Mouse (Mus musculus): ENCODE data around the gene Dync2h1.
"Not testable (repeated sequence)": the region's sequence is repeated elsewhere in the genome, so short reads cannot be mapped to it uniquely, and the experiment has no call there.

Dync2h1 gene

DNA sequence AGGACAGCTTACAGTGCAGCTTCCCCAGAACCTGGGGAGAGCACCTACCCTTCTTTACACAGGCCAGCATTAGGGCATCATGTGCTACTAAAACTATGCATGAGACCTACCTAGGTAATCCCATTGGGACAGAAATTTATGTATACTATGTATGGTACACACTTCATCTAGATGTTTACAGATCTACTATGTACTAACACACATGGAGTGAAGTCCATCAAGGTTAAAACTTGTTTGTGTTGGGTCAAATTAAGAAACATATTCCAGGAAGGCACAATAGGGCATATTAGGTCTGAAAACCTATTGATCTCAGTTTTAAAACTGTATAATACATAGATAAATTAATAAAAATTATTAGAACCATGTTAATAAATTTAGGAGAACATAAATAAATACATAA lies 168.6 kb downstream of the Dync2h1 start:
- DNase-seq (ENCODE audit: extremely low spot score) = no peak

DNA sequence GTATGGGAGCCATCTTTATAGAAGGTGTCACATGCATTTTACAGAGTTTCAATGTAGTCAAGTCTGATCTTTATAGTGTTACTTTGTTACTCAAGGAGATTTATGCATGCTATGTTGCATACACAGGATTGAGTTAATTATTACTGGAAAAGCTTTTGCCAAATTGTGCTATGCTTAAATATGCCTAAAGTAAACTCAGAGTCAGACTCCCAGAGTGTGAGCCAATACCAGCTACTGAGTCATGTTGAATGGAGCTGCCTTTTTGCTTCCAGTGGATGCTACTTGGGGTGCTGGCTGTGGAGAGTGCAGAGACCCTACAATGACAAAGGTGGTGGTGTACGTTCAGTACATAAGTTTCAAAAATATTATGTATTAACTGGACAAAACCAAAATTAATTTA lies 169.5 kb downstream of the Dync2h1 start:
- DNase-seq (ENCODE audit: extremely low spot score) = no peak

DNA sequence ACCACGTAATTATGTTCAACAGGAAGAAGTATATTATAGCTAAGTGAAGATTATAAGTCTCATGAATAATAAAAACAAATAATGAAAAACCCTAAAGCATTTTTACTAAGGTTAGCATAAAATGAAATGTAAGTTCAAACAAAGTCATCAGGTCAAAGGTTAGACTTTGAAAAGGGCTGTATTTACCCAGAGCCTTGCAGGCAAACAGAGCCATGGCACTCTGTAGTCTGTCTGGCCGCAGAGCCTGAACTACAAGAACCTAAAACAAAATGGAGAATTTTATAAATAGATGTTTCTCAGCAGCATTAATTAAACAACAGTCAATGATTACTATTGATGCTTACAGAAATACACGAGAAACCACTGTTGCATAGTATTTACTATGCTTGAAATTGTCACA lies 174.5 kb downstream of the Dync2h1 start:
- DNase-seq (ENCODE audit: extremely low spot score) = no peak

DNA sequence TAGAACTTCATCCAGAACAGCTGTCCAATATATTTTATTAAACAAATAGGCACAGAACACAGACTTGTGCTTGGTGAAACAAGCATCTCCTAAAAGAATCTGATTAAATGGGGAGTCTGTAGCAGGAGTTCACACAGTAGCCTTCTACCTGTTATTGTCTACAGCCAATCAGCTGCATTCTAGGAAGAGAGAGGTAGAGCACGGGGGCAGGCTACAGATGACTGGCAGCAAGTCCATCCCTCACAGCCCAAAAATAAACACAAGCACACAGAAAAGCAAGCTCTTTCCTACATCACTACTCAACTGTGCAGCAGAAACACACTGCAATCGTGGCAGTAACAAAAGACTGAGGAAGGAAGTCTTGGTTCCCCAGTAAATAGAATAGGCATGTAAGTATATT lies 189.4 kb downstream of the Dync2h1 start:
- no peak for DNase-seq (ENCODE audit: extremely low spot score)

DNA sequence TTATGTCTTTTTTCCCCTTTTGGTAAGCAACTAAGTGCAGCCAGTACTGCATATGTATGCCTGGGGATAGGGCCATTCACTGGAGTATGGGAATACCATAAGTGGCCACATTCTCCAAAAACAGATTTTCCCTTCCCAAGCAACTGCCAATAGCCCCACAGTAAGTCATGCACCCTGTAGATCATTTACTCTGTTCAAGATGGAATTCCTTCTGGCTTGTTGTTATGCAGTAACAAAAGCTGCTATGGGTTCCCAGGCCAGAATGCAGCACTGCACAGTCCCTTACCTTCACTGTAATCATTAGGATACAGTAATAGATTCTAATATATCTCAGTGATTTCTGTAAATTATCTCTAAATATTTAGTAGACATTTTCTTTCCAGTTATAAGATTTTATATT lies 190.0 kb downstream of the Dync2h1 start:
- DNase-seq (ENCODE audit: extremely low spot score) = no peak

DNA sequence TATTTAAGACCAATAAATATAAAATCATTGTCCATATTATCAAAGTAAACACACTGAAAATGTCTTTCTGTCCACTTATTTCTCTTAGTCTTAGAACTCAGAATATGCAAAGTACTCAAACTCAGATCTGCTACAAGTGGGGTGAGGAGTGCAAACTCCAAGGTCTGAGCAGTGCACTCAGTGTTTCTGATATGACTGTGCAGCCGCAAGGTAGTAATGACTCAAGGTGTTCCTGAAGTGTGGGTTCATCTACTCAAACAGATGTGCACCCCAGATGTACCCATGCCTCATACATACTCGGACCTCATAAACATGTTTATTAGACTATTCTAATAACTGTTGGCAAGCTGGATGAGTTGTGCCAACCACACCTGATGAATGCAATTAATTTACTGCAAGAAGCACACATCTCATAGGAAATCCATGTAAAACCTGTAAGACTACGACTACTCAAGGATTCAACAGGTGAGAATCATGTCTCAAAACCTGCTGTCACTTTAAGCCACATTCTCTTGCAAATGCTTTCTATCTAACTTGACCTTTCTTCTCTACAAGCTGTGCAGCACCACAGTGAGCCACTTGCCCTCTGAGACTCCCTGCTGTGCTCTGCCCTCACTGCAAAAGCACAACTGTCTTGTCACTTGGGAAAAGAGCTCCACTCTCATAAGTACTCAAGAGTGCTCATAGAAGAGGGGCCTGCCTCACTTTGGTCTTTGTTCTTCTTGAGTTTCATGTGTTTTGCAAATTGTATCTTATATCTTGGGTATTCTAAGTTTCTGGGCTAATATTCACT lies 195.2 kb downstream of the Dync2h1 start:
- no peak for DNase-seq (ENCODE audit: extremely low spot score)

DNA sequence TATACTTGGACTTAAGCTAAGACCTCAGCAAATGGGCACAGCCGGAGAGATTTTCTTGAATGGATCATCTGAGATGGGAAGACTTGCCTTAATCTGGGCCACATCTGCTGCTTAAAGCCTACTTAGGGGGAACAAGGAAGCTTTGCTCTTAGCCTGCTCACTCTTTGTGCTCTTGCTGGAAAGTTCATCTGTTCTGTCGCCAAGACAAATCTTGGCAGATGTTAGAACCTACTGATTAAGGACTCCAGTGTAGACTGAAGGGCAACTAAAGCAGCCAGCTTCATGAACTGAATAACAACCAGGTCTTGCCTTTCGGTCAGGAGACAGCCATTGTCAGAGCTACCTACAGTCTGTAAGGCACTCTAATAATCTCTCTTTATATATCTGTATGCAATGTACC lies 198.1 kb downstream of the Dync2h1 start:
- DNase-seq (ENCODE audit: extremely low spot score) = no peak

DNA sequence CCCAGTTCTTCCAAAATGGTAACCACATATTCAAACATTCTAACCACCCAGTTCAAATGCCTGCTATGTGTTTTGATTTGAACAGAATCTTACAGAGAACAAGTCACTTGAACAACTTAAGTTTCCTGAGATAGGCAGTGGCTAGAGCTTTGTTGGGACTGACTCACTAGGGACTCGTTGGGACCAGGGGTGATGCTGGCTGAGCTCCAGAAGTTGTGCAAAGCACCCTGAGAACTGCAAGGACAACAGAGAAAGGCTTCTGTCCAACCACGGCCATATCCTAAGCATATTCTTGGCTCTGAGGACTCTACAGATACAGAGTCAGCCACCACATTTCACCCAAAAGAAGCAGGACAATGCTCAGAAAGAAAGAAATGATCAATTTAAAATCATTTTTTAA lies 215.1 kb downstream of the Dync2h1 start:
- DNase-seq (ENCODE audit: extremely low spot score) = no peak

DNA sequence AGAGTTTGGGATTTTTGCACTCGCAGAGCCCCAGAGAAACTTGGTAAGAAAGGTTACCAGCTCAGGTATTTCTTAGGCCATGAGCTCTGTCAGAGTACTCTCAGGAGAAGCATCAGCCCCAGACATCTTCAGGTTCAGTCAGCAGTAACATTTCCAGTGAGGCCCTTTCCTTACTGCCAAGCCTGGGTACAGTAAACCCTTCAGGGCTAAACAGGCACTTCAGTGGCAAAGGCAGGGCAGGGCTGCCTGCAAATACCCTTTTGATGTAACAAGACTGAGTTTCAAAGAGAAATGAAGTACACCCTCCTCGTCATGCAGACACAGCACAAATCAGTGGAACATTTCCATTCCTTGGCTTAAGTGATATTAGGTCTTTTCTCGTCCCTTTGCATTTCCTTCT lies 219.2 kb downstream of the Dync2h1 start:
- DNase-seq (ENCODE audit: extremely low spot score) = no peak

DNA sequence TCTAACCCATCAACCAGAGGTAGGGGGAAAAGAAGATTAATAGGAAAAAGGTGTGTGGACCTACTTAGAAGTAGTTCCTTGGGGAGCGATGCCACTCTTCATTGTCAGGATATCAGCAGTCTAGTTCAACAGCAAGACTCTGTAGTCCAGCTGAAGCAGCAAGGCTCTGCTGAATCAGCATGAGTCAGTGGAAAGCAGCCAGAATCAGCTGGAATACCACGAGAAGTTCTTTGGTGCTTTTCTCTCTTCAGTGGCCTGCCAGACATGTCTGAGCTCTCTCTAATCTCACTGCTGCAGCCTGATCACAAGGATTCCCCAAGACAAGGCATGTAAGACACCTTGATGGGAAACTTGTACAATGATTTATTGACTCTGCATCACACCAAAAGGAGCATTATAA lies 225.9 kb downstream of the Dync2h1 start:
- DNase-seq (ENCODE audit: extremely low spot score) = no peak

DNA sequence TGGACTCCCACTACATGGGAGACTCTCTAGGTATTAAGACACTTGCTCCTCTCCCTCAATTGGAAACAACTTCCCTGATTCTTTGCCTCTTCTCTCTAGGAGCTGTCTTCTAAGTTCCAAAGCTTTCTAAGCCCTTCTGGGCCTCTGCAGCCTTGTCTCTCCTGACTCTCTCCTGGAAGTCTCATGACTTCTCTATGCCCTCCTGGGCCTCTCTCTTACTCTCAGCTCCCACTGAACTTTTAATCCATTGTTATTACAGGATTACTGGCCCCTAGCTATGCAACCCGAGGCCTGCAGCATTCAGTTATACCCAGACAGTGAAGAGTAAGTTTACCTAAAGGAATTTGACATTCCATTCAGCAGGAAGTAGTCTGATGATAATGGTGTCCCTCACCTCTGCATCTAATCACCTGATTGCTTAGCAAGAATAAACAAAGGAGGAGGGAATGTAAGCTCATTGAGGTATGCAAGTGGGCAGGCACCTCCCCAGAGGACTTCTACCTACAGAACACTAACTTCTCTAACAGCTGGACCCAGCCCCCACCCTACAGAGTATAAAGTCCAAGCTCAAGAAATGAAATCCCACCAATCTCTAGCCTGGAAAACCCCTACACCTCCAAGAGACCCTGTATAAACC lies 256.7 kb downstream of the Dync2h1 start:
- no peak for DNase-seq (ENCODE audit: extremely low spot score)

DNA sequence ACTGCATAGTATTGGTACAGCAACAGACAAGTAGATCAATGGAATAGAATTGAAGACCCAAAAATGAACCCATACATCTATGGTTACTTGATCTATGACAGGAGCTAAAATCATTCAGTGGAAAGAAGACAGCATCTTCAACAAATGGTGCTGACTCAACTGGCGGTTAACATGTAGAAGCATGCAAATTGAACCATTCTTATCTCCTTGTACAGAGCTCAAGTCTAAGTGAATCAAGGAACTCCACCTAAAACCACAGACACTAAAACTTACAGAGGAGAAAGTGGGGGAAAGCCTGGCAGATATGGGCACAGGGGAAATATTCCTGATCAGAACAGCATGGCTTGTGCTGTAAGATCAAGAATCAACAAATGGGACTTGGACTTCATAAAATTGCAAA lies 270.8 kb downstream of the Dync2h1 start:
- no peak for DNase-seq (ENCODE audit: extremely low spot score)

DNA sequence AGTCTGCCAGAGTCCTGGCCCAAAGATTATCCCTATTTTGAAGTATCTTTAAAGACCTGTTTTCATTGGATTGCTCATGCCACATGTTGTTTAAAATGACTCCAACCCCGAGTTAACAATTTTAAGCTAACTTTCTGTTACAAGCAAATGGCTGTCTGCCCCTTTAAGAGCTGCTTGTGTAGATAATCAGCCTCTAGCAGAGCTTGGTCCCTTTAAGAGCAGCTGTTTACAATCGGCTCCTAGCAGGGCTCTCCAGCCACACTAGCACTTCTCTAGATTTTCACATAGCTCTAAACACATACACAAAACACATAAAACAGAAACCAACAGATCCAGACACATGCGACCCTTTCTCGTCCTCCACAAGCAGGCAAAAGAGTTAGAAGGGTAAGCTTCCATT lies 273.7 kb downstream of the Dync2h1 start:
- DNase-seq (ENCODE audit: extremely low spot score) = not testable (repeated sequence)

DNA sequence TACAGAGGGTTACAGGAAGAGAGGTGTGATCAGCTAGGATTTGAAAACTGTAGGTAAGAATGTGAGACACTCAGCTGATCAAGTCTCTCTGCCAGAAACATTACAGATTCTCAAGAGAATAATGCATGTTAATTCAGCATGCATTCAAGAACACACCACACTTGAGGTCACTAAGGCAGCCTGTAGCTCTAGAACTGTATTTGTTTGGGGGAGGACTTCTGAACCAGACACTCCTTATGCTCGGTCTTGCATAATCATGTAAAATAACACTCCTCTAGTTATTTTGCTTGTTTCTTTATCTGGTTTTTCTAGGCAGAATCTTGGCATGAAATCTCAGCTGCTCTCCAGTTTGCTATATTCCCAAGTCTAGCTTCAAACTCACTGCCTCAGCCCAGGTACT lies 282.6 kb downstream of the Dync2h1 start:
- no peak for DNase-seq (ENCODE audit: extremely low spot score)

DNA sequence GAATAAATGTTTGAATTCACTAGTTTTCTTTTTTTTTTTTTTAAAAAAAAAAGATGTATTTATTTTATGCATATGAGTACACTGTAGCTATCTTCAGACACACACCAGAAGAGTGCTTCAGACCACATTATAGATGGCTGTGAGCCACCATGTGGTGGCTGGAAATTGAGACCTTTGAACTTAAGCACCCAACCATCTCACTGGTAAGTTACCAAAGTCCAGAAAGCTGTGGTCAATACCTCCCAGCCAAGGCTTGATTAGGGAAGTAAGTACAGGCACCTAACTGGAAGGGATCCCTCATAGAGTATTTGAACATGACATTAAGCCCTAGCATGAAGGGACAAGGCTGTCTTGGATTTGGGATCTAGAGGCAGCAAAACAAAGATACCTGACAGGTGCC lies 292.9 kb downstream of the Dync2h1 start:
- no peak for DNase-seq (ENCODE audit: extremely low spot score)

DNA sequence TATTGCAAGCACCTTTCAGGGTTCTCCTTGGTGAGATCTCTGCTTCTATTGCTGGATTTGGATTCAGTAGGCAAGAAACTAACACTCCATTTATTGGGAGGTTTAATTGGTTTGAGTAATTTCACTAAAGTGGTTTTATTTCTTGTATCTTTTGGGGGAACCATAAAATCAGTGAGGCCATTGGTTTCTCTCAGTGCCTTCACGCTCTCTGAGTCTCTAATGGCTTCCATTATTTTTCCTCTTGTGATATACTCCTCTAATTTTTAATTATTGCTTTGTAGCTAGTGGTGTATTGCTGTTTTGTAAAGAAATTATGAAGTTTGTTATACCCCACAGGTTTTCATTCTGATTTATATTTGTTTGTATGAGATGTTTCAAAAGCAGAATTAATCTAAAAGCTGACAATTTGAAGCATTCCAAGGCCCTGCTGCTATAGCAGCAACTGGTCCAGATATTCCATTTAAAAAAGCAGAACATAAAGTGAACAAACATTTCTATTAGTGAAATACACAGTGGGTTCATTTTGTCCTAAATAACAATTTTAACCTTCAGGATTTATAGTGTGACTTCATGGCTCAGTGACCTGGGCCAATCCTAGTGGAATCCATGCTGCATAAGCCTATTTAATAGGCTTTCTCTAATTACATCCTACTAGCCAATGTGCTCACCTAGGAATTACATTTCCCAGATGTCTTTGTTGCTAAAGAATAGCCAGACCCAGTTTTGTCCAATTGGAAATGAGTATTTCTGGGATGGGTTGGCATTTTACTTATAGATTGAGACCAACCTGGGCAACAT lies 302.9 kb downstream of the Dync2h1 start:
- no peak for DNase-seq (ENCODE audit: extremely low spot score)

All from embryo, embryonic 9.5 days (tissue).